Mouse (Mus musculus) testis, adult 10 weeks (tissue): Measurements from ENCODE around the gene Alg11. TPM values are rescaled to one million over a fixed set of nuclear protein-coding genes. Genes with fewer than 3 reads are reported as not detected.

ENCODE experiments used
- polyA plus RNA-seq: library from polyadenylated mRNA; stranded (reverse); fragments of 350-450 nt; fragmentation: Illumina TruSeq; extraction: RNeasy Lipid Tissue Mini Kit (QIAGEN cat#74804); gene quantifications from one replicate; pipeline ENCODE4 v1.2.3, GENCODE M21; 2014; ENCODE audit warnings: low read depth, low replicate concordance

The Alg11 gene
- 19.0 TPM for polyA plus RNA-seq

GRCm38 (mm10) chr8:22060446-22060889 is at the start of gene Alg11:
Gene Alg11, plus strand, starts transcription at chr8:22060721.

DNA sequence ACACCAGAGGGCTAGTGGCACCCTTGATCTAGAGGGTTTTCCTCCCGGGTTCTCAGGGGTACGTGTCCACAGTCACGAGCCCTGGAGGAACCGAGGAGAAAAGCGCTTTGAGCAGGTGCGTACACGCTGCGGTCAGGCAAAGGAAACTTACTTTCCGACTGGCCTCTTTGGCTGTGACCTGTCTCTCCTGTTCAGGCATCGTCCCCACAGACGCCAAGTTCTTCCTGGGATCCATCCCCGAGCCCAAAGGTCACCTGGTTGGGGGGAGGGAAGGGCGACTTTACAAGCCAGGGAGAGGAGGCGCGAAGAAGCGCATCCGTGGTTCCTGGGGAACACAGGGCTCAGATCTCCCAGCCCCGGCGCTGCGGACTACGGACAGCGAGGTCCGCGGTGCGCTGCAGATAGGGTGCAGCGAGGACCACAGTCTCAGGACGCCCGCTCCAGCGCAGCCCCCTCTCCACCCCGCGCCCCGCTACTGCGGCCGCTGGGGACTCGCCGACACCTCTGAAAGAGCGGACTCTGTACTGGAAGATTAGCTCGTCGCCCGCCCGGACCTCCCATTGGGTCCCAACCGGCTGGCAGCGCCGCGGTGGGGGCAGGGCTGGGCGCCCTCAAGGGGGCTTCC is 588 bp upstream of the Alg11 start, which contains the start of gene Atp7b:
Gene Atp7b, minus strand, starts transcription at position 485 of the 625 bp plus-strand sequence.

Other genes with a start within 250 kb of the Alg11 start
- gene Defb50, start 237.2 kb upstream of the Alg11 start, polyA plus RNA-seq = not detected
- not detected for gene Defb2, start 220.8 kb upstream of the Alg11 start, polyA plus RNA-seq
- not detected for gene Defb10, start 201.8 kb upstream of the Alg11 start, polyA plus RNA-seq
- not detected for gene Defb9, start 175.3 kb upstream of the Alg11 start, polyA plus RNA-seq
- gene Defb11, start 154.3 kb upstream of the Alg11 start, polyA plus RNA-seq = 11.2 TPM
- 2.2 TPM for gene Defb15, start 128.0 kb upstream of the Alg11 start, polyA plus RNA-seq
- gene Defb35, start 122.4 kb upstream of the Alg11 start, polyA plus RNA-seq = not detected
- not detected for gene Defb13, start 114.0 kb upstream of the Alg11 start, polyA plus RNA-seq
- gene Fam90a1a, start 102.0 kb upstream of the Alg11 start, polyA plus RNA-seq = not detected
- gene Ccdc70, start 90.9 kb upstream of the Alg11 start, polyA plus RNA-seq = 278 TPM
- 0.94 TPM for gene Atp7b, start 416 bp upstream of the Alg11 start, polyA plus RNA-seq
- gene Nek5, start 64.3 kb downstream of the Alg11 start, polyA plus RNA-seq = 1.1 TPM
- gene Nek3, start 105.7 kb downstream of the Alg11 start, polyA plus RNA-seq = 2.0 TPM
- gene Ckap2, start 125.1 kb downstream of the Alg11 start, polyA plus RNA-seq = 34.9 TPM
- 30.8 TPM for gene Vps36, start 132.1 kb downstream of the Alg11 start, polyA plus RNA-seq
- gene Thsd1, start 166.6 kb downstream of the Alg11 start, polyA plus RNA-seq = 0.69 TPM
- gene Tpte, start 222.7 kb downstream of the Alg11 start, polyA plus RNA-seq = 18.2 TPM